Mouse (Mus musculus): ENCODE data around the gene Tas2r119.

Tas2r119 gene

DNA sequence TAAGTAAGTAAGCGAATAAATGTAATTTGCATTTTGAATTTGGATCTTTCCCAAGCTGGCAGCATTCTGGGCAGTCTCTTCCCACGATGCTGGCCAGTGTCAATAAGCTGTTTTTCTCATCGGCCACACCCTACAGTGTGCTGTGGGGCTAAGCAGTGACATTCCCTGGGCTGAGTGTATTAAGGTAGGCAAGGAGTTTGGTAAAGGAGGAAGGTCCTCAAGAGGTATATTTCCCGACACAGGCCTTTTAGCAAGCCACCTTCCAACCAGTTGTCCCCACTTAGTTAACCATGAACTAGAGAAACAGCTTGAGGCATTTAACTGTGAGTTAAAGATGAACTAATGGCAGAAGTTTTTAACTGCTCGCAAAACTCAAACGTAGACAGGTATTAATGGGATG is 49.3 kb downstream of the Tas2r119 start:
- DNase-seq = peak; percentile 38 to 61

DNA sequence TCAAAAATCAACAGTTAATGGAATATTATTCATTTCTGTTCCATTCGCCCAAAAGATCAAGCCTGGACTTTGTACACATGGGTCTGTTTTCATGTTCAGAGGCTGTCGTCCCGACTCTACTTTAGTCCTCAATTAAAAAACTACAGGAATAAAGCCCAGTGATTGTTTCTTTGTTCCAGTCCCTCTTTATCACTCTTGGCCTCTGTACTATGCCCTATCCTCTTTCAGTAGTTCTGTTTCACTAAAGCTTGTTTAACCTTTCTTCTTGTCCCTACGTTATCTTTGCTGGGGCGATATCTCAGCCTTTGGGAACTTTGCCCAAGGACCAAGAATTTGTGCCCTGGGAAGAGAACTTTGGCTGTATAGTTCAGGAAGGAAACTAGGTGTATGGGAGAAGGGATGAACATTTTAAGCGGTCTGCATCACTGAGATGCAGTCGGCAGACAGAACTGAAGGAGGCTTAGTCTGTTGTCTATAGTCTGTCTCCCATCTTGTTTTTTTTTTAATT is 49.9 kb downstream of the Tas2r119 start:
- DNase-seq = no peak

All from kidney, postnatal 25 days (tissue).